Mouse (Mus musculus) right cerebral cortex, postnatal 10 days (tissue): ENCODE measurements at regions not wholly inside any gene's neighbourhood (a gene's known extent, or its start where the extent isn't known, plus 50 kb on each side); places are given as distances from the start of the nearest gene placed in this dataset.
"Not testable (repeated sequence)": the region's sequence is repeated elsewhere in the genome, so short reads cannot be mapped to it uniquely, and the experiment has no call there.

ENCODE experiments used
- DNase-seq, 2 experiments: peaks; one replicate each; pipeline ENCODE4 v3.0.0; 2021; ENCODE audit warnings: low spot score in 2 of 2

DNA sequence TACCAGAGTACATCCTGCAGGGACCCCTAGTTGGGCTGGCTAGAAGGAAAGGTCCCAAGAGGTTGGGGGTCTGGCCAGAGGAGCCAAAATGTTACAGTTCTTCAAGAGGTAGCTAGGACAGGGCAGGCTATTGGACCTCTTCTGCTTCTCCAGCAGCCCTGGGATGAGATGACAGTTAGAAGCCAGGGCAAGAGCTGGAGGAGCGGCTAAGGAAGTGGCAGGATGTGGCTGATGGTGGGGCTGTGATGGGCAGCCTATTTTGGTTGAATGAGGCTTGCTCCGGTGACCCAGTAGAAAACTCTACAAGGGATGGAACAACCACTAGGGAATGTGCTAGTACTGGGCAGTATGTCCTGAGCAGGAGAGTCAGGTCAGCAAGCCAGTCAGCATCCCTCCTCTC is 82.8 kb downstream of the Ddx11 start:
- no peak for DNase-seq

- not testable (repeated sequence) for DNase-seq
Observed at GRCm38 (mm10) chr17:66207653-66208497, 84.6 kb downstream of the Ddx11 start.

DNA sequence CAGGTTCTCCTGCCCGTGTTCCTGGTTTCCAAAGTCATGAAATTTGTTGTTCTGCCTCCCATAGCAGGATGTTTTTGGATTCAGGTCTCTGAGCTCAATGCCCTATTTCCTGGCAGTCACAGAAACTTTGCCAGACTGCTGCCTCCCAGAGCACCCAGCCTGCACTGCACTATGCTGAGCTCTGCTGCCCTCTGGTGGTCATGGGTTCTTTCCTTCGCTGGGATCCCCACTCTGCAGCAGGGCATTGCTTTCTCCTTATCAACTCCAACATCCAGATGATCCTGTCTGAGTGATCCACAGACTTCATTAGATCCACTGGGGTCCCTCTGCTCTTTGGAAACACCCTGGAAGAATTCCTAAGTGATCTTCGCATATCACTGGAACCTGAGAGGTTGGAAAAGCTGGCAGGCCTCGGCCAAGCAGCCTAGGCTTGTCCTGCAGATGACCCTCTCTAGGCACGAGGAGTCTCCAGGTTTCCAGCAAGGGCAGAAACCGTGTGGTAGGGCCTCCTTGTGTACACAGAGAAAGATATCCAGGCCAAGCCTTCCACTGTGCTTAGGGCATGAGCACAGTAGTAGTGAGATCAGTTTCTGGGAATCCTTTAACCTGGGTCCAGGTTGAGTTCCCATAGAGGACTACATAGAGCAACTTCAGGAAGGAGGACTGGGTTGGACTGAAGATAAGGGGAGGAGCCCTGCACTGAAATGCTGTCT is 85.6 kb downstream of the Ddx11 start:
- not testable (repeated sequence) for DNase-seq

DNA sequence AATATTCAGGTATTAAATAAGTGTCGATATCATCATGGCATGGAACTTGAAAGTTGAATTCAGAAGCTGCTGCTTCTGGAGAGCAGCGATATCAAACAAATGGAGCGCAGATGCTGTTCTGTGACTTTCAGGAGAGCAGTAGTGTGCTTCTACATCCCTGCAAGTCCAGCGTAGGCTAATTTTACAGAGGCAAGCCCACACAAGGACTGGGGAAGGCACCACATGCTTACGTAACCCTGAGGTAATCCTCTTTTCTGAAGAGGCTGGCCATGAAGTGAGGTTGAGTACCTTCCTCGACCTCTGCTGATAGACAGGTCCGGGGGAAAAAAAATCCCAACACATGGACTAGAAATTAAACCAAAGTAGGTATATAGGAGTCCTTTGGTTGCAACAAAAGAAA is 88.2 kb downstream of the Ddx11 start:
- DNase-seq, result no peak

- no peak for DNase-seq
Observed at GRCm38 (mm10) chr17:66212616-66213015, 89.3 kb downstream of the Ddx11 start.

- DNase-seq, result no peak
Observed at GRCm38 (mm10) chr17:66218321-66218720, 95.0 kb downstream of the Ddx11 start.

DNA sequence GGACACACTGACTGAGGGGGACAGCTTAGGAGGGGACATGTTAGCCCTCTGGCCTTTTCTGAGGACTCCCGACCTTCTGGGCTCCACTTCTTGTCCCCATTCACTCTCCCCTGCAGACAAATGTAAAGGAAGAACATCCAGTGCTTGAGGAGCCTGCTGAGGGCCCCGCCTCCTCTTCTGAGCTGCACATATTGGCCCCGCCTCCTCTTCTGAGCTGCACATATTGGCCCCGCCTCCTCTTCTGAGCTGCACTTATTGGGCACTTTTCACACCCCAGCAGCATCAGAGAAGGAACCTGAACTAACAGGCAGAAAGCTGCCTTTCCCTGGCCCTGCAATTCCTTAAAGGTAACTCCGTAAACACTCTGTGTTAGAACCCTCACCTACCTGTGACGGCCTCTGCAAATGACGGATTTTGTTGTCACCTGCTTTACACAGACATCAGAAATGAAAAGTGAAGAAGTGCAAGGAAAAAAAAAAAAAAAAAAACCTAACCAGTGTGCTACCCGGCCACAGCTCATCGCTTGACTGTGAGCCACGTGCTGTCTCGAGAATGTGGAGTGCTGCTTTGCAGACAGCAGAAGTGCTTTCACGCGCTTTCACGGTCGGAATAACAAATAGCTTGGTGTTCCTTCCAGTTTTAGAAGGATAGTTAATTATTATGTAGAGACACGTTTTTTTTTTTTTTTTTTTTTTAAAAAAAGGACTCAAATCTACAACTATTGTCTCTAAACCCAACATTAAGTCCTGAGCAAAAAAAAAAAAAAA is 96.5 kb downstream of the Ddx11 start:
- DNase-seq, result no peak

GRCm38 (mm10) chr17:66221256-66221655 is 97.9 kb downstream of the Ddx11 start:
- peak; percentile 83 to 89 for DNase-seq

- DNase-seq, result peak in 1 of 2 experiments; percentile 26
Observed at GRCm38 (mm10) chr17:66223711-66224110, 100.4 kb downstream of the Ddx11 start.

DNA sequence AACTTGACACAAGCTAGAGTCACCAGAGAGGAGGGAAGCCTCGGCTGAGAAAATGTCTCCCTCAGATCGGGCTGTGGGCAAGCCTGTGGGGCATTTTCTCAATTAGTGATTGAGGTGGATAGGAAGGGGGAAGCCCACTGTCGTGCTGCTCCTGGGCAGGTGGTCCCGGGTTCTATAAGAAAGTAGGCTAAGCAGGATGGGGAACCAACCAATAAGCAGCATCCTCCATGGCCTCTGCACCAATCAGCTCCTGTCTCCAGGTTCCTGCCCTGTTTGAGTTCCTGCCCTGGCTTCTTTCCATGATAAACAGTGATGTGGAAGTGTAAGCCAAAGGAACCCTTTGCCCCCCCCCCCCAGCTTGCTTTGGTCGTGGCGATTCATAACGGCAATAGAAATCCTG is 100.9 kb downstream of the Ddx11 start:
- no peak for DNase-seq

- no peak for DNase-seq
Observed at GRCm38 (mm10) chr17:66232391-66232790, 109.1 kb downstream of the Ddx11 start.

DNA sequence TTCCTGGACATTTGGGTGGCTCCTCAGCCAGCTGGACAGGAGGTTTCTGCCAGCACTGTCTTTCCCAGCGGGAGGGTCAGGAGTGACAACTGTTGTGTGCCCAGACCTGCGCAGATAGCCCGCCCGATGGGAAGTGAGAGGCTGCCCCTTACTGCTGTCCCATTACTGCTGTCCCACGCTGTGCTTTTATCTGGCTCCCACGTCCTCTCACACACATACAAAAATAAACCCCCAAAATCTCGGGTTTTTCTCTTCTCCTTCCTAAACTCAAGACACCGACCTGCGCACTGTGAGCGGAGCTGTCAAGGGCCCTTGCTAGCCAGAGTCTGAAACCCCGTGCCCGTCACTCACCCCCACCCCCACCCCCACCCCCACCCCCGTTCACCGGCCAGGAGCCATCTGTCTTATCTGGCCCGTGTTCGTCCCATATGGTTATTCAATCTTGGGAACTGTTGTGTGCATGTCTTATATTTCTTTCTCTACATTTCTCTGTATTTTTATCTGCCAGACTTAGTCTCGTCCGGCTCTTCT is 109.6 kb downstream of the Ddx11 start:
- peak in 1 of 2 experiments; percentile 58 for DNase-seq

DNA sequence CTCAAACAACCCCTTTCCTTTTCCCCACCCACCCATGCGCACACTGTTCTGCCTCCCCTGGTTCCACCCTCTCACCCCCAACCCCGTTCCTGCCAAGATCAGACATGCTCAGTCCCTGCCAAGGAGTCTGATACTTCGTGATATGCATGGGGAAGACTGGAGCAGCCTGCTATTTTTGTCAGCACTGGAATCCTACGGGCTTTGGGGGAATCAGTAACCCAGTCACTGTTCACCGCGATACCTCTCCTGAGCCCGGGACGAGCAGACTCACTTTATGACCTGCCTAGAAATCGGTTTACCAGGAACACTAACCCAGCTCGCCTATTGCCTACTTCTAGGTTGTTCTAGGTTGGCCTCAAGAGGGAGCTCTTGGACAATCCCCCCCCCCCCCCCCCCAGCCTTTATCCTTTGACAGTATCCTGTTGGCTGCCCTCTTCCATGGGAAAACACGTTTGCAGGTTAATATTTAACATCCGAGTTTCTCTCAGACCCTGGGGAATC is 110.2 kb downstream of the Ddx11 start:
- peak; percentile 51 to 55 for DNase-seq

DNA sequence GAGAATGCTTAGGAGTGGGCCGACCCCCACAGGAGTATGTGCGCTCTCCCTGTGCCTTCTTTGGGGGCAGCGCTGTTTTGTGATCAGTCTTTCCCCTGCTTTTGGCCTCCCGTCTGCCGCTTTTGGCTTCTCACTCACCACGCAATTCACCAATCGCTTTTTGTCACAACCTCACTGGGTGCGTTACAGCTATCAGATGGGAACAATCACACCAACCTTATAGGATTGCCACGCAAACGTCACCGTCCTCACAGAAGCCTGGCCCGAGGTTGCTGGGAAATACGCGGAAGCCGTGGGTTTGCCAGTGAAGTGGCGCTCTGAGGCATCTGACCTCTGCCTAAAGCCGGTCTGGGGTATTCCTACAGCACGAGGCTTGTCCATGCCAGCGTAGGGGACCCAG is 111.1 kb downstream of the Ddx11 start:
- DNase-seq, result no peak

- peak; percentile 88 to 91 for DNase-seq
Observed at GRCm38 (mm10) chr17:66235096-66235805, 111.9 kb downstream of the Ddx11 start.

- DNase-seq, result no peak
Observed at GRCm38 (mm10) chr17:66235806-66236335, 112.6 kb downstream of the Ddx11 start.

GRCm38 (mm10) chr17:66241868-66242622 is 118.7 kb downstream of the Ddx11 start:
- no peak for DNase-seq

- DNase-seq, result no peak
Observed at GRCm38 (mm10) chr17:66244183-66244582, 120.9 kb downstream of the Ddx11 start.

- DNase-seq, result no peak
Observed at GRCm38 (mm10) chr17:66246031-66246534, 122.8 kb downstream of the Ddx11 start.

DNA sequence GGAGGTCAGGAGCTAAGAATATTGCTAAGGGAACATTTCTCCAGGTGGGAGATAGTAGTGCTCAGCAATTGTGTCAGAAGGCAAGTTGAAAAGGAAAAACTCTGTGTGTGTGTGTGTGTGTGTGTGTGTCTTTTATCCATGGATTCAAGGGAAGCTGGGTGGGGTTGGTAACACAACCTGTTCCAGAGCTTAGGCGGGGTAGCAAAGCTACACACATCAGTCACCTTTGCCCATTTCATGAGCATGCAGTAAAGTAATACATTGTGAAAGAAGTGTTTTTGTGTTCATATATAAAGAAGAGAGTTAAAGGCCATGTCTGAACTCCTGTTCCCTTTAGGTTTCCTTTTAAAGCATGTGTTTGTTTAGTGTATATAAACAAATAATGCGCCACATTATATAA is 128.2 kb downstream of the Ddx11 start:
- DNase-seq, result no peak
